Mouse (Mus musculus) heart, postnatal 36 days (tissue): Measurements from ENCODE around the gene Ntn5. TPM values are rescaled to one million over a fixed set of nuclear protein-coding genes. Genes with fewer than 3 reads are reported as not detected.

Experiments used
- DNase-seq, 2 experiments: peaks; one replicate each; pipeline ENCODE4 v3.0.0; 2021 to 2022
- intact Hi-C: fragments of 180-260 bp; cut with DNase I; formaldehyde crosslinking; loops from one replicate; pipeline ENCODE4 v1.15.1; 2025
- total RNA-seq, 2 experiments: library from RNA; stranded (reverse); gene quantifications; 2 replicates each; pipeline ENCODE4 v1.2.3; 2021

Gene Ntn5
- total RNA-seq, 2 experiments from 2014 or later = 0.22 TPM; not detected in 1

- intact Hi-C loops = no loop called here
- DNase-seq = no peak
These were observed 37.4 kb downstream of the Ntn5 start for GRCm38 (mm10) chr7:45721234-45721571.

GRCm38 (mm10) chr7:45721642-45722347 is 38.0 kb downstream of the Ntn5 start:
- intact Hi-C loops = no loop called here
- no peak for DNase-seq

- intact Hi-C loops = no loop called here
- DNase-seq = no peak
These were observed 38.5 kb downstream of the Ntn5 start for GRCm38 (mm10) chr7:45722348-45722713.

GRCm38 (mm10) chr7:45723301-45723700 is 39.5 kb downstream of the Ntn5 start:
- no peak for DNase-seq
- intact Hi-C loops = no loop called here

GRCm38 (mm10) chr7:45723781-45724180 is 40.0 kb downstream of the Ntn5 start:
- DNase-seq = no peak
- intact Hi-C loops = no loop called here

GRCm38 (mm10) chr7:45725151-45725550 is 41.3 kb downstream of the Ntn5 start:
- intact Hi-C loops = no loop called here
- no peak for DNase-seq

- intact Hi-C loops = no loop called here
- no peak for DNase-seq
These were observed 41.9 kb downstream of the Ntn5 start, which contains the start of gene Spaca4 for GRCm38 (mm10) chr7:45725713-45726112. TSS of gene Spaca4 (minus strand) at chr7:45725813.

GRCm38 (mm10) chr7:45726419-45726818 is 42.6 kb downstream of the Ntn5 start:
- intact Hi-C loops = no loop called here
- DNase-seq = no peak

- DNase-seq = no peak
- intact Hi-C loops = no loop called here
These were observed 43.8 kb downstream of the Ntn5 start for GRCm38 (mm10) chr7:45727625-45728024.

GRCm38 (mm10) chr7:45730727-45731431 is 47.1 kb downstream of the Ntn5 start:
- no peak for DNase-seq
- intact Hi-C loops = no loop called here

- intact Hi-C loops = no loop called here
- DNase-seq = no peak
These were observed 49.7 kb downstream of the Ntn5 start for GRCm38 (mm10) chr7:45733477-45733876.

GRCm38 (mm10) chr7:45739162-45739763 is 55.4 kb downstream of the Ntn5 start:
- peak; percentile 77 to 86 for DNase-seq

GRCm38 (mm10) chr7:45739820-45740219 is 56.0 kb downstream of the Ntn5 start:
- no peak for DNase-seq
- intact Hi-C loops = loop anchor here (1.0 to 2.0 kb wide), 3 partner anchors 61 to 269 kb away; no protein-coding TSS in a partner anchor

More at GRCm38 (mm10) chr7:45739162-45739763, 55.4 kb downstream of the Ntn5 start:
- intact Hi-C loops = loop anchor here (1.0 to 2.0 kb wide), 3 partner anchors 62 to 270 kb away; no protein-coding TSS in a partner anchor

GRCm38 (mm10) chr7:45741308-45741707 is 57.5 kb downstream of the Ntn5 start:
- intact Hi-C loops = no loop called here
- DNase-seq = no peak

GRCm38 (mm10) chr7:45741777-45742176 is 58.0 kb downstream of the Ntn5 start:
- no peak for DNase-seq
- intact Hi-C loops = no loop called here

GRCm38 (mm10) chr7:45742338-45742737 is 58.5 kb downstream of the Ntn5 start:
- DNase-seq = no peak
- intact Hi-C loops = no loop called here

Other genes starting within 250 kb of the Ntn5 start
- gene Gys1, start 249.2 kb upstream of the Ntn5 start, total RNA-seq = 100 to 1,000 TPM in 1 of 2 experiments, 10 to 100 TPM in 1; 96.0 to 102 TPM
- gene Ruvbl2, start 245.9 kb upstream of the Ntn5 start, total RNA-seq = 10 to 100 TPM; 22.5 to 23.7 TPM
- 100 to 1,000 TPM; 246 to 262 TPM for gene Ftl1, start 224.1 kb upstream of the Ntn5 start, total RNA-seq
- gene Bax, start 217.1 kb upstream of the Ntn5 start, total RNA-seq = 10 to 100 TPM; 26.9 to 28.5 TPM
- gene Tulp2, start 202.1 kb upstream of the Ntn5 start, total RNA-seq = under 1 TPM in 1 of 2 experiments, not detected in 1; 0.16 TPM
- gene Gm45808, start 197.2 kb upstream of the Ntn5 start, total RNA-seq = 1 to 10 TPM; 5.4 to 5.8 TPM
- gene Dhdh, start 195.2 kb upstream of the Ntn5 start, total RNA-seq = 1 to 10 TPM; 7.6 to 7.7 TPM
- gene Nucb1, start 173.6 kb upstream of the Ntn5 start, total RNA-seq = 100 to 1,000 TPM; 140 to 148 TPM
- 10 to 100 TPM; 32.0 to 32.9 TPM for gene Ppp1r15a, start 157.8 kb upstream of the Ntn5 start, total RNA-seq
- 1 to 10 TPM; 2.7 to 3.2 TPM for gene Plekha4, start 157.7 kb upstream of the Ntn5 start, total RNA-seq
- under 1 TPM; 0.41 to 0.67 TPM for gene Hsd17b14, start 129.1 kb upstream of the Ntn5 start, total RNA-seq
- gene Bcat2, start 113.9 kb upstream of the Ntn5 start, total RNA-seq = 100 to 1,000 TPM; 232 to 235 TPM
- not detected for gene Fgf21, start 68.5 kb upstream of the Ntn5 start, total RNA-seq
- gene Fut1, start 66.7 kb upstream of the Ntn5 start, total RNA-seq = not detected
- under 1 TPM in 1 of 2 experiments, not detected in 1; 0.30 TPM for gene Izumo1, start 62.2 kb upstream of the Ntn5 start, total RNA-seq
- gene Rasip1, start 56.5 kb upstream of the Ntn5 start, total RNA-seq = 10 to 100 TPM; 30.0 to 31.8 TPM
- gene Mamstr, start 44.0 kb upstream of the Ntn5 start, total RNA-seq = 1 to 10 TPM; 4.3 to 7.5 TPM
- 1 to 10 TPM in 1 of 2 experiments, under 1 TPM in 1; 0.28 to 2.0 TPM for gene Fut2, start 17.6 kb upstream of the Ntn5 start, total RNA-seq
- under 1 TPM in 1 of 2 experiments, not detected in 1; 0.22 TPM for gene Sec1, start 10.4 kb downstream of the Ntn5 start, total RNA-seq
- gene Car11, start 15.8 kb downstream of the Ntn5 start, total RNA-seq = 1 to 10 TPM; 6.2 to 6.7 TPM
- 100 to 1,000 TPM in 1 of 2 experiments, 10 to 100 TPM in 1; 44.4 to 158 TPM for gene Dbp, start 21.1 kb downstream of the Ntn5 start, total RNA-seq
- gene Rpl18, start 31.4 kb downstream of the Ntn5 start, total RNA-seq = 100 to 1,000 TPM; 550 to 591 TPM
- 10 to 100 TPM; 16.2 to 18.7 TPM for gene Sphk2, start 34.0 kb downstream of the Ntn5 start, total RNA-seq
- under 1 TPM; 0.17 to 0.30 TPM for gene Fam83e, start 37.2 kb downstream of the Ntn5 start, total RNA-seq
- not detected for gene Spaca4, start 41.8 kb downstream of the Ntn5 start, total RNA-seq
- gene Lmtk3, start 99.7 kb downstream of the Ntn5 start, total RNA-seq = under 1 TPM; 0.14 TPM
- not detected for gene Sult2b1, start 100.6 kb downstream of the Ntn5 start, total RNA-seq
- 10 to 100 TPM; 67.2 to 73.0 TPM for gene Cyth2, start 130.6 kb downstream of the Ntn5 start, total RNA-seq
- gene Kcnj14, start 140.8 kb downstream of the Ntn5 start, total RNA-seq = under 1 TPM; 0.67 to 0.98 TPM
- 10 to 100 TPM; 11.5 to 11.6 TPM for gene Grwd1, start 146.9 kb downstream of the Ntn5 start, total RNA-seq
- 100 to 1,000 TPM; 118 TPM for gene Kdelr1, start 188.8 kb downstream of the Ntn5 start, total RNA-seq
- gene Grin2d, start 194.4 kb downstream of the Ntn5 start, total RNA-seq = under 1 TPM; 0.38 to 0.44 TPM
- gene Syngr4, start 212.7 kb downstream of the Ntn5 start, total RNA-seq = not detected
- 100 to 1,000 TPM; 115 to 120 TPM for gene Tmem143, start 212.9 kb downstream of the Ntn5 start, total RNA-seq
- 10 to 100 TPM; 20.8 to 26.8 TPM for gene Emp3, start 237.4 kb downstream of the Ntn5 start, total RNA-seq
- 1 to 10 TPM in 1 of 2 experiments, under 1 TPM in 1; 0.98 to 1.1 TPM for gene Ccdc114, start 240.1 kb downstream of the Ntn5 start, total RNA-seq